Mouse (Mus musculus): ENCODE results near the gene Fgd6.
A peak's percentile ranks its signal among the peaks of the same experiment; 100 is the strongest.

Gene Fgd6

DNA sequence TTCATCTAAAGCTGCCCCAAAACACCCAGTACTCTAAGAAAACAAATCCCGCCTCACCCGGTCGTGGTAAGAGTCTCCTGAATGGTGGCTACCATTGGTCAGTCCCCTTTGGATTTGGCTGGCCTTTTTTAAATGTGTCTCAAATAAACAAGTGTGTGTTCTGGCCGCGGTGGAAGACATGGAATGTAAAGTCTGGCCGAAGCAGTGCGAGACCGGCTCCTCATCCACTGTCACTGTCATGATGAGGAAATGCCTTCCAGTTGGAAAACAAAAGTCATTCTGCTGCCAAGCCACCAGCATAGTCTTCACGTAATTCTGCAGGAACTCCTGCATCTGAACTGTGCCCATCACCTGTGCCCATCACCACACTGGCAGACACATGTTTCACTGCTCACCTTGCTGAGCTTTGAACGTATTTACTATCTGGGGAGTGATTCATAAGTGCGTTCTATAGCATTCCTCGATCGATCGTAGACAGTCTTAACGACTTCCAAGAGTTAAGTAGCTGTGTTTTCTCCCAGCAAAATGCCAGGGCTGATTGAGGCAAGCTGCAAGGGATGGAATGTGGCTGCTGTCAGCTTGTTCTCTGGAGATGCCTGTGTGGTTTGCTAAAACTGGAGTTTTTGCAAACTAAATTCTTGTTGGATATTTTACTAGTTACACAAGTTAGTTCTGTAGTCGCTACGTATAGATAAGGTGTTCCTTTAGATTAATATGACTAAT, 60.1 kb downstream of the Fgd6 start:
- no peak for DNase-seq (ENCODE audit: low read depth, low spot score)

DNA sequence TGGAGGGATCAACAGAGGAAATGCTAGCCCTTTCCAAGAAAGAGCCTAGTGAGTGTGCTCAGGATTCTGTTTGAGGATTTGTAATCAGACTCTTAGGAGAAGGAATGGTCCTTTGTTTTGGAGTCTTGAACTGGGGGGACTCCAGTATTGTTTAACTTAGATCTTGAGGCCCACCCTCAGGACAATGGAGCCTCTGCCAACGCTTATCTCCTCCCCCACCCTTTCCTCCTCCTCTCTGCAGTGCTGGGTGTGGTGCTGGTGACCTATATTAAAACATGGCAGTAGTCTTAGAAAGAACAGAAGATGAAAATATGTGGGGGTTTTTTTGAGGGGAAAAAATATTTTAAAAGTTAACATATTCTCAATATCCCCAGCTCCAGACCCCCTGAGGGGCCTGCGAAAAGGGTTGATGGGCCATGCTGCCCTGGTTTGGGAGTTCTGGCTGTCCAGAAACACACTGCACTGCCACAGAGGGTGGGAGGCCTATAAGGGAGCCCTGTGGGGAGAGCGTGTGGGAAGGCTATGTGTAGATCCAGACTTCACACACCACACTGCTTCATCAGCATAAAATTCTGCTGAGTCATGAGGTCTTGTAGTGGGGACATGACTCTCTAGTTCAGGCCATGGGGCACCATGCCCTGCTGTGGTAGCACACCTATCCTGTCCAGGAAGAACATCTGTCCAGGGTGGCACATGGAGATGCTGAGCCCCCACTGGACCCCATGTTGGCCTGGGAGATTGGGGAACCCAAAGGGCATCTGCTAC, 61.5 kb downstream of the Fgd6 start:
- DNase-seq (ENCODE audit: low read depth, low spot score), result no peak

DNA sequence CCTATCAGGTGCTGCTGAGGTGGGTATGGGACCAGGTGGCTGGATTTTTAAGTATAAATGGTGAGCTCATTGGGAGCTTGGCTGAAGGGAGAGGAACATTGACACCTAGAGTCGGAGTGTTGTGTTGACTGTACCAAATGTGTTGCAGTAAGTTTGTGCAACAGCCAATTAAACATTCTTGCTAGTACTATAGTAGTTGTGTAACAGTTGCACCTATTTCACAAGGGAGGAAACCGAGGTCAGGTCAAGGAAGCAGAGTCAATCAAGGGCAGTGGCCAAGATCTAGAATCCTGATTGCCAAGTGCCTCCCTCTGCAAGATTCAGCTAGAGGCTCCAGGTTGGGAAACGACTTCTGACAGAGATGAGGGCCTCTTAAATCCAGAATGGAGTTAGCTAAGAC, 62.3 kb downstream of the Fgd6 start:
- no peak for DNase-seq (ENCODE audit: low read depth, low spot score)

DNA sequence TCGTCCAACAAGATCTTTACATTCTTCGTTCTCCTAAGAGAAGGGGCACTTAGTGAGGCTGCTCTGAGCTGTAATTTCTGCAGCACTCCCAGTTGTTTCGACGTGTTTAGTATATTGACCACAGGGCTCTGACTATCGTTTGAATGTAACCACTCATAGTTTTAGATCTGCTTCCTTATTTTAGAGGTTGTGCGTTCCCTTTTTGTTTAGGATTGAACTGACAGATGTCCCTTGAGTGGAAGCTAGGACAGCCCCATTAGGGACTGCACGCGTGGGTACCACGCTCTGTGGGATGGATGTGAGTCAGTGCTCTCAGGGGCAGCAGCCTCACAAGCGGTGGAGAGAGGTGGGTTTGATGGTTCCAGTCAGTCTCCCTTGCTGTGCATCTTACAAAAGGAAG, 69.7 kb downstream of the Fgd6 start:
- no peak for DNase-seq (ENCODE audit: low read depth, low spot score)

DNA sequence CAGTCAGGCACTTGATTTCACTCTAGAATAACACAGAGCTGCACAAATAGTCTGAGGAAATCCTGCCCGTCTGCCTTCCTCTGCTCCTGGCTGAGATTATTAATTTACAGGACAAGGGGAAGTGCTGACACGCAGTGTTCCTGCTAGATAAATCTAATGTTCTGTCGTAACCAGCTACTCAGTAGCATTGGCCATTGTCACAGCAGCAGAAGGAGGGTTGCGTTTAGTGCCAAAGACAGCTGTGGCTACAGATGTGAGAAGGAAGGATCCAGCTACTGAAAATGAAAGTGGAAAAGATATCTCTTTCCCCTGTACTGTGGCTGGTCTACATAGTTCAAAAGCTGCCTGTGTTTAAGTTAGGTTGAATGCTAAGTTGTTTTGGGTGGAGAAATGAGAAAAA, 71.4 kb downstream of the Fgd6 start:
- DNase-seq (ENCODE audit: low read depth, low spot score), result no peak

DNA sequence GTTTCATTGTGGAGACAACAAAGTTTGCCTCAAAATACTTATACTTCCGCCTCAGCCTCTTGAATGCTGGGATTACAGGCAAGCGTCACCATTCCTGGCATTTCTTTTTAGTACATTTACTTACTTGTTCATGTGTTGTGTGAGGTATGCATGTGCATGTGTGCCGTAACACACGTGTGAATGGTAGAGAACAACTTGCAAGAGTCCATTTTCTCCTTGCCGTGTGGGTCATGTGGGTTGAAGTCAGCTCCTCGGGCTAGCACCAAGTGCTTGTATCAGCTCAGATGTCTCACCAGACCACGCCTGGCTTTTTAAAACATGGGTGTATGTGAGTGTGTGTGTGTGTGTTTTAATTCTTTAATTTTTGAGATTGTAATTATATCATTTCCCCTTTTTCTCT, 71.8 kb downstream of the Fgd6 start:
- DNase-seq (ENCODE audit: low read depth, low spot score), result no peak

DNA sequence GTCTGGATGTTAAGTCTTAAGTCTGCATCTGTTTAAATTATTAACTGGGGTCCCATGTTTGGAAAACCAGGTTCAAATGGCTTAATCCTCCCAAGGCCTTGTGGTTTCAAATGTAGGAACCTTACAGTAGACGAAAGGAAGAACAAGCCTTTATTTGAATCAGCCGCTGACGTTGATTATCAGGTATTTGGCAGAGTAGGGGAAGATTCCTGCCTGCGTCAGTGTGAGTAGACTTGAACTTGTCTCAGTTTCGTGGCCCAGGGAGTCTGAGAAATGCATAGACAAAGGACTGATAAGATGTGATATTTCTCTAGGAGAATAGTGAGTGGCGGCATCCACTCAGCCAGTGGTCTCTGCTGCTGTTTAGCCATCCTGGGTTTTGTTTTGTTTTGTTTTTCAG, 73.0 kb downstream of the Fgd6 start:
- no peak for DNase-seq (ENCODE audit: low read depth, low spot score)

DNA sequence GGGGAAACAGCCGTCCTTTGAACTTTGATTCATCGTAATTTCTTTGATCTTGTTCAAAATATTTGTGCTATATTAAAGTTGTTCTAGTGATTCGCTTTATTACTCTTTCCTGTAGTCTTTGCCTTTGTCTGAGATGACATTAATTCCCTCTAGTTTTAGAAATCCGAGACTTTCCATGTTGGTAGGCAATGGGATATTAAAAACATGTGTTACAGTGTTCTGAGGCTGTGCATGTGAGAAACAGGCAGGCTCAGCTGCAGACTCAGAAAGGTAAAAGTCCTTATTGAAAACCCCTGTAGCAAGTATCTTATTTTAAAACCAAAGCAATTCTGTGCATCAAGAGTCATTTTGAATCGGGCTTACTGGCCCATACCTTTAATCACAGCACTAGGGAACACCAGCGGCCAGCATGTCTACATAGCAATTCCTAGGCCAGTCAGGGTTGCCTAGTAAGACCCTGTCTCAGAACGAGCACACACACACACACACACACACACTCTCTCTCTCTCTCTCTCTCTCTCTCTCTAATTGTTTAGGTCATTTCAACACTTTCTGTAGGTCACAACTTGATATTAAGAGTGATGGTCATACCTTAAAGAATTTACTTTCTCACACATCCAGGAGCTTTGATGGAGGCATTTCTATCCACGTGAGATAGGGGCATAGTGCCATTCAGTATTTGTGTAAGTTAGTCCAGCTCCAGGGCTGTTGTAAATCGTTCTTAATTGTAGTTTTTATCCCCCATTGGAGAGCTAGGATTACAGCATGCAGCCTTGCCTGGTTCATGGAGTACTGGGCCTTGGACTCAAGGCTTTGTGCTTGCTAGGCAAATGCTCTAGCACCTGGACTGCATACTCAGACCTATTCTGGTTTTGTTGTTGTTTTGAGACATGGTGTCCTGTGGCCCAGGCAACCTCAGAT, 75.3 kb downstream of the Fgd6 start:
- no peak for DNase-seq (ENCODE audit: low read depth, low spot score)

DNA sequence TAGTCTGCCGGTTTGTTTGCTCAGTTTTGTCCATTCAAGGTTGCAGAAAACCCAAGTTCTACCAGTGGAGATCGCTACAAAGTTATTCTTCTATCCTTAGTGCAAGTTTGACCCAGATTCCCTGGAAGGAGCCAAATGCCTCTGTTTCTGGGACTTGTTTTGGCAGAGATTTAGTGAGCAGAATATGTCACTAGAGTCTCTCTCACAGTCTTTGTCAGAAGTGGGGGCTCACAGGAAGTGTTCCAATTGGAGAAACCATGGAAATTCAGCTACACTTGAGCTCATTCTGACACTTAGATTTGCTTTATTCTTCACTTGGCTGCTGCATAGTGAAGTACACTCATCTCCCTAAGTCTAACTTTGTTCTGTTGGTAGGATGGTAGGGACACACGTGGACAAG, 76.4 kb downstream of the Fgd6 start:
- no peak for DNase-seq (ENCODE audit: low read depth, low spot score)

DNA sequence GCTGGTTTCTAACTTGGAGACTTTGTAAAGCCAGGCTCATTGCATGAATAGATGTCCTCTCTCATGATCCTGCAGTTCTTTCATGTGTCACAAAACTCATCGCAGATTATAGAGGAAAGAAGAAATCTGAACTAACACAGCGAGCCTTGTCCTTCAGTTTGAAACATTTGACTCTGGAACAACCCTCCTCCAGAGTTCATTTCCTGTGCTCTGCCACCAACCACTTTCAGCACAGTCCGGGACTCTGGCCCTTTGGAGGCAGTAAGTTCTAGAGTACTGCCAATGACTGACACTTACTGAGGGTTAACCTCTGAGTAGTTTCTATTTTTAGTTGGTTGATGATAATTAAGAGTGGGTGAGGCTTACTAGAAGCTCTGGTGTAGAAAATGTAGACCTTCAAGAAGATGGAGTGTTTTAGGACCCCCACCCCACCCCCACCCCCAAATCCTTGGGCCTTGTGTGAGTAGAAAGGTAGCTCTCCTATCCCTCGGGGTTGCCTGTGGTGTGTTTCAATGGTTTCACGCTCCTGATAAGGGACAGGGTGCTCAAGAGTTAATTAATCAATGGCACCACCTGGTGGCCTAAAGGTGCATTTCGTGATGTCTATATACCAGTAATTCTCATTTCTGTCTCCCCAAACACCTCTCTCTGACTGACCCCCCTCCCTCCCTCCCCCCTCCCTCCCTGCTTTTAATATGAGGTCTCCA, 80.2 kb downstream of the Fgd6 start:
- peak; percentile 67 for DNase-seq (ENCODE audit: low read depth, low spot score)

DNA sequence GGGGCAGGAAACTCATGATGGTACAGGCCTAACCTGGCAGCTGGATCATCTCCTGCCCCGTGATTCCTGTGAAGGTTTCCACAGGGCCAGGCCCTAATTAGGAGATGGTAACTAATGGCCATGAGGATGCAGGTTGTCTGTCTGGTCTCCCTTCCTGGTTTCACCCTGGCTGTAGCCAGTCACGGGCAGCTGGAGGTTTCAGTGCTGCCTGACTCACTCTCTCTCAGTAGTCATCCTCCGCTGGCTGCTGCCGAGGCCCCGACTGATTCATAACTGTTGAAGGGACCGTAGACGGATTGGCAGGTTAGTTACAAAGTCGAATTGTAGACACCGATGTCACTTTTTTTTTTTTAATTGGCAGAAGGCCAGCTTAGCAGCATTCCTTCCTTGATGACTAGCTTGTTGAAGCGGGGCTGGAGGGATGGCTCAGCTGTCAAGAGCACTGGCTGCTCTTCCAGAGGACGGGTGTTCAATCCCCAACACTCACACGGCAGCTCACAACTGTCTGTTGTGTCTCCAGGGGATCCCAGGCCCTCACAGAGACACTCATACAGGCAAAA, 81.1 kb downstream of the Fgd6 start:
- no peak for DNase-seq (ENCODE audit: low read depth, low spot score)

DNA sequence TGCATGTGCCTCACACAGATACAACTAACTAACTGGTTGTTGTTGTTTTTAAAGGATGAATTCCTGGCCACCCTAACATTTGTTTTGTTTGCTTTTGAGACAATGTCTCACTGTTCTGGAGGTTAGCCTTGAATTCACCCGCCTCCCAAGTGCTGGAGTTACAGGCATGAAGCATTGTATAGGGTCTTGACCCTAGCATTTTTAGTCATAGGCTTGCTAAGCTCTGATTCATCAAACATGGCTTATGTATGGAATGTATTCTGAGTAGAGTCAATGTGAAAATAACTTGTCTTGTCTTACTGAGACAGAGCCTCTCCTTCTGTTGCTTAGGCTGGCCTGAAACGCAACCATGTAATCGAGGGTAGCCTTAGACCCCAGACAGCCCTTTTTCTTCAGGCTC, 82.1 kb downstream of the Fgd6 start:
- no peak for DNase-seq (ENCODE audit: low read depth, low spot score)

DNA sequence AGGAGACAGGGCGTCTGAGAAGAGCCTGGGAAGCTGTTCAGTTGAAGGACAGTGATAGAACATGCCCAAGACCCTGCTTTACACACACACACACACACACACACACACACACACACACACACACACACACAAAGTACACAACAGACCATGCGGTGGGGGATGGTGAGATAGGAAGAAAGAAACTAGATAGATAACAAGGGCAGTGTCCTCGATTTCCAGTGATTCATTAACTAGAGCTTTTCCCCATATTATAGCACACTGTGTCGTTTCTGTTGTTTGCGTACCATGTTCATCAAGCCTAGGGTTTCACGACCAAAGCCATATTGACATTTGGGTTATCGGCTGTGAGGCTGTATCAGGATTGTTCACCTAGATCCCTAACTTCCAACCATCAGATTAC, 83.2 kb downstream of the Fgd6 start:
- no peak for DNase-seq (ENCODE audit: low read depth, low spot score)

DNA sequence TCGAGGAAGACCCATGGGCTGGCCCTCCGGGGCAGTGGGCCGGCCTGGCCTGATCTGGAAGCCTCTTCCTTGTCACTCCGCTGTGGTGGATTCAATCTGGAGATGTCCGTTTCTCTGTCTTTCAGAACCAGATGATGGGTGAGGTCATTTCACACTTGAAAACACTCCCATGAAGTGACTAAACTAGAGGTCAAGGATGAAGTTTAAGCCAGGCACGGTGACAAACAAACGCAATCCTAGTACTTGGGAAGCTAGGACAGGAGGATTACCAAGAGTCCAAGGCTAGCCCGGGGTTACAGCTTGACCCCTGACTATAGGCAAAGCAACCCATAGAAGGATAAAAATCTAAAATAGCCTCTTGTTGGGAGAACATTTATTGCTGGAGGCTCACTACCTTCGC, 84.9 kb downstream of the Fgd6 start:
- no peak for DNase-seq (ENCODE audit: low read depth, low spot score)

DNA sequence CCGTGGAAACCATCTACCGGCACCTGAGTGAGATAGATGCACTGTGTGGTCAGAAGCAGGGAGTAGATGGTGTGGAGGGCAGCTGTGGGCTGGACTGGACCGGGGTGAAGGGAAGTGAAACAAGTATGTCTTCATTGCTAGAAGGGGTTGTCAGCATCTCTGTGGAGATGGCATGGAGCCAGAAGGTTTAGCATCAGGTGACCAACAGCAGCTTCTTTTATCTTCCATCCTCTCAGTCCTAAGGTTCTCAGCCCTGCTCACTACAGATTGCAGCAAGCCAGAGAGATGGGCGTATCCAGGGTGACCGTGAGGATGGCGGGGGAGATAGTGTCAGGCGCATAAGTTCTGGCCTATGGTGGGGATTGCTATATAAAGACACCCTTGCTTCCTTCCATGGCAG, 86.8 kb downstream of the Fgd6 start:
- DNase-seq (ENCODE audit: low read depth, low spot score), result no peak

DNA sequence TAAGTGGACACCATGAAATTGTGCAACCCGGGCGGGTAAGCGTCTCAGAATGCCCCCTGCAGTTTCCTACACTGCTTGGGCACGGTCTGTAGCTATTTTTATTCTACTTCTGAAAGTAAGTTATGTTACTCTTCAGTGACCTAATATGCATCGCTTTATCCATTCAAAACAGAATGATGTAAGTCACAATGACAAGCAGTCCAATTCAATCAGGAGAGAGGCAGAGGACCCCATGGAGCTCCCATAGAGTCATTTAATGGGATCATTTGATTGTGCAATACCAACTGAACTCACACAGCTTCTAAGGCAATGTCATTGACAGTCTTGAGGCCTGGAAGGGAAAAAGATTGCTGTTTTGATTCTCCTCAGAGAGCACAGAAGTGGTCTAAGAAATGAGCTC, 87.8 kb downstream of the Fgd6 start:
- DNase-seq (ENCODE audit: low read depth, low spot score), result no peak

DNA sequence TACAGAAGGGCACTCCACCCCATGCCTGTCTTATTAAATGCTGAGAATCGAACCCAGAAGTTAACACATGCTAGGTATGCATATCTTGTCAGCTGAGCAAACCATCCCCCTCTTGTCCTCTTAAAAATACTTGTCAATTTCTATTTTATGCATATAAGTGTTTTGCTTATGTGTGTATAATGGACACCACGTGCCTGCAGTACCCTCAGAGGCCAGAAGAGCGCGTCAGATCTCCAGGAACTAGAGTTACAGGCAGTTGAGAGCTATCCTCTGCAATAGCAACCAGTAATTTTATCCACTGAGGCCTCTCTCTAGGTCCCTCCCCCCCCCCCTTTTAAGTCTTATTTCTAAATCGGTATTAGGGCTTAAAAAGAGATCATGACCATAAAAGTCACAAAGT, 88.6 kb downstream of the Fgd6 start:
- no peak for DNase-seq (ENCODE audit: low read depth, low spot score)

DNA sequence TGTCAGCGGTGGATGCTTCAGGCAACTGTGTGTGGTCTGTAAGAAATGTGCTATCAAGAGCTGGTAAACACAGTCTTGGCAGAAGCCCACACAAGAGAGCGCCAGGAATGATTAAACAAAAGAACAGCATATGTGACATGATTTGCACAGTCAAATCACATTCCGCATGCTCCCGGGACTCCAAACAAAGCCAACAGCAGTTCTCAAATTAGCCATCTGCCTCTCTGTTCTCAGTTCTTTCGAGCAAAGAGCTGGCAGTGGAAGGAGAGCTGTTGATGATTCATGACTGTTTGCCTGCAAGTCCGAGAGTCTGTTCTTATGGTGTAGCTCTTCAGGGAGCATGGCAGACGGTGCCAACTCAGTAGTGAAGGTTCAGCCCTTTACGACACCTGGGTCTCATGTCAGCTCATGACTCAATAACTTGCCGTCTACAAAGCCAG, 93.9 kb downstream of the Fgd6 start:
- DNase-seq (ENCODE audit: low read depth, low spot score), result peak; percentile 31

DNA sequence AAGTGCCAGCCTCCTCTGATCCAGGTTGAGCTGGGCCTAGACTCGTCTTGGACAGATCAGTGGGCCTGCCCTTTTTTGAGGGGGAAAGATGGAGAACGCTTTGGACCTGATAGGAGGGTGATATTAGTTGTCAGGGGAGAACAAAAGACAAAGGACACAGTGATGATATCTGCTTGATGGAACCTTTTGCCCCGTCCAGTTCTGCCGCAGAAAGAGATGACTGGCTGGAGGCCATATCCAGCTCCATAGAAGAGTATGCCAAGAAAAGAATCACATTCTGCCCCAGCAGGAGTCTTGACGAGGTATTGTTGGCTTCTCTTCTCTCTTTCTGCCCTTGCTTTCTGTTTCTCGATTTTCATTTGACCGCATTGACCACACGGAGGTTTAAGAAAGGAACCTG, 97.3 kb downstream of the Fgd6 start:
- DNase-seq (ENCODE audit: low read depth, low spot score), result no peak

DNA sequence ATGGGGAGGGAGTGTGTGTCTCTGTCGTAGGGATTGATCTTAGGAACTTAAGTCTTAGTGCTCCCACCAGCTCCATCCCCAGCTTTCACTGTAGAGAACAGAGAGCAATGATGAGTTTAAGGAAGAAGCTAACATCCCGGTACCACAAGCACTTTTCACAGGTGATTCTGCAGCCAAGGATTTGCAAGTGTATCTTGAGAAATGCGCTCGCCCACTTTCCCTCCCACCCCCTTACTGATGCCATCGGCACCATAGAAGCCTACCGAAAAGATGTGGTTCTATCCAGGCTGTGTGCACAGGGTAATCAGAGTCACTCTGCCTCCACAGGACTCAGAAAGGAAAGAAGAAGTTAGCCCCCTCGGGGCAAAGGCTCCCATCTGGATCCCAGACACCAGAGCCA, 97.9 kb downstream of the Fgd6 start:
- DNase-seq (ENCODE audit: low read depth, low spot score), result no peak
